Mouse (Mus musculus) cerebellum, postnatal 4 days (tissue): Measurements from ENCODE around the gene Myo1h.

Experiments used
- DNase-seq, 2 experiments: peaks; one replicate each; pipeline ENCODE4 v3.0.0; 2022; ENCODE audit warnings: low spot score in 2 of 2, mixed read lengths in 1 of 2

The Myo1h gene

DNA sequence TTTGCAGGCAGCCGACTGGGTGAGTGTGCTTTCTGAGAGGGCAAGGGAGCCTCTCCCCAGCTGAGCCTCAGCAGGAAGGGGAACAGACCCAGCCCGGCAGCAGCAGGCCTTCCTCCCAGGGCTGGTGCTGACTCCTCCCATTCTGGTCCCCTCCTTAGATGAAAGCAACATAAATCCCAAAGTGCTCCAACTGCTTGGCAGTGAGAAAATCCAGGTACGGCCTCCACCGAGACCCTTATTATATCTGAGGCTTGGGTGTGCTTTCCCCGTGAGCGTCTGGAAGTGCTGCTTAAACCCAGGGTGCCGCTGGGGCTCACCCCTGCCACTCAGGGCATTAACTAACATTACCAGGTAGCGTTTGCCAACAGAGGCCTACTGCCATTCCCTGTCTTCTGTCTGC lies 70.6 kb downstream of the Myo1h start:
- DNase-seq, result no peak

DNA sequence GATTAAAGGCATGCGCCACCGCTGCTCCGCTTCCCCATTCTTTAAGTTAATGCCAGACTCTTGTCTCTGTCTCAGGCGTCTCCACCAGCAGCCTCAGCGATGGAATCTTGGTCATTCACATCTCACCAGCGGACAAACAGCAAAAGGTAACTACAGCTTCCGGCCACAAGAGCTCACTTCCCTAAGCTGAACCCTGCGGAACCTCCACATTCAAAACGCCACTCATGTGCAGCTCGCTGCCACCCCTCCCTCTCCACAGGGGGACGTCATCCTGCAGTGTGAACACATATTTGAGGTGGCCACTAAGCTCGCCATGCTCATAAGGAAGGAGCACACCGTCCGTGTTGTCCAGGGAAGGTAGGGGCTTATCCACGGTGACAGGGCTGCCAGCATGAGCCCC lies 72.0 kb downstream of the Myo1h start:
- DNase-seq, result no peak

DNA sequence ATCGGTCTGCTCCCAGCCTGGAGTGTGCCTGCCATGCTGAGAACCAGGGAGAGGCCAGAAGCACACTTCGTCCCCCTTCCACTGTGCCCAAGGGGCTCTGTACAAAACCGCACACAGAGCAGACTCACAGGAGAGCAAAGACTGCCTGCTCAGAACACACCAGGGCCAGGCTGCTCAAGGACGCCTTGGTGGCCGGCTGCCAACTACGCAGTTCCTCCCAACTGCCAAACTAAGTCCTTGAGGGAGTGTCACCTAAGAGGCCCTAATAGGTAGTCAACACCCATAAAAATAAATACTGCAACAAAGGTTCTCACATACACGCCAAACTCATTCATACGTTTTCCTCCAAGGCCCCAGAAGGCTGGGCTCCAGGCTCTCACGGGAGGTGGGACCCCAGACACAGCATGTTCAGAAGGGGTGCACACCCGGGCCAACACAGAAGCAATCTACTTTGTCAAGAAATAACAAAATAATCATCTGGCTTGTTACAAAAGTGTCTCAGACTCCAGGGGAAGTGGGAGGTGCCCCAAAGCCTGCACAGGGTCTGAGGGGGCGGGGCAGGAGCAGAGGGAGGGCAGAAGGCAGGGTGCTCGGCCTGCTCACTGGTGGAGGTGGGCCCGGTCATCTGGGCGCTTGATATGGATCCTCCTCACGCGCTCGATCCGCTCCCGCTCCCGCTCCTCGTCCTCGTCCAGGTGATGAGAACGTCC lies 76.2 kb downstream of the Myo1h start:
- DNase-seq, result no peak

DNA sequence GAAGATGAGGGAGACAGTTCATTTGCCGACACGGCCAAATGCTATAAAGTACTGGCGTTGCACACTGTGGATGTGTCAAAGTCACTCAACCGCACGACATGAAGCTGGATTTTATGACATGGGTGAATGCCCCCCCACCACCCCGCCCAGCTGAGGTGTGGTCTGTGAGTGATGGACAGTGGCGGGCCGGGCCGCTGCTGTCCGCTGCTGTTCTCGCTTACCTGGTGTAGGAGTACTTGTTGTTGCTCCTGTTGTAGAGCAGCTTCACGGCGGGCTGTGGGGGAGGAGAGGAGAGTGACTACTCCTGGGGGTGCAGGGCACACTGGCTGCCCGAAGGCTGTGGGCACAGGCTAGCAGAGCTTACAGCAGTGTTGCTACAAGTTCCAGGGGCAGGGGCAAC lies 79.2 kb downstream of the Myo1h start:
- DNase-seq, result no peak

DNA sequence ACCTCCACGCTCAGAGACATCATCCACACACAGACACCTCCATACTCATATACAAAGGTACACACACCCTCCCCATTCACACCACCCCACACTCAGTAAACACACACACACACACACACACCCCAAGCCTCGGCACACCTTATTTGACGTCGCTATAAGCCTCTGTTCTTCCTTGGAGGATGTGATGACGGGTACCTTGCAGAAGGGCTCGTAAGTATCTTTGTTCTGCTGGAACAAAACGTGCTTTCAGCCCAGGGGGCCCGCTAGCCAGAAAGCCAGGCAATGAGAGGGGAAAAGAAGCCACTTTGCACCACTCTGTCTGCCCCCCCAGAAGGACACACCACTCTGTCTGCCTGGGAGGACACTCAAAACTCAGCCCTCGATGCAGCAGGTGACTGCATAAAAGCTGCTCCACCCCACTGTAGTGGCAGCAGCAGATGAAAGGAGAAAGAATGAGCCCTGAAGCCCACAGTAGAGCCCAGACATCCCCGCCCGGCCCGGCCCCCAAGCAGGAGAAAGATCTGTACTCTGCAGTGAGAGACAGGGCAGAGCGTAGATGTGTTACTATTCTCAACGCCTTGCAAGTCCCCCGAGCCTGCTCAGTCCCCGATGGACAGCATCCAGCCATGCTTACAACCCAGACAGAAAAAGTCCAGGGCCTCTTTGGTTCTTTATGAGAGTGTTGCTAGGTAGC lies 80.0 kb downstream of the Myo1h start:
- no peak for DNase-seq

DNA sequence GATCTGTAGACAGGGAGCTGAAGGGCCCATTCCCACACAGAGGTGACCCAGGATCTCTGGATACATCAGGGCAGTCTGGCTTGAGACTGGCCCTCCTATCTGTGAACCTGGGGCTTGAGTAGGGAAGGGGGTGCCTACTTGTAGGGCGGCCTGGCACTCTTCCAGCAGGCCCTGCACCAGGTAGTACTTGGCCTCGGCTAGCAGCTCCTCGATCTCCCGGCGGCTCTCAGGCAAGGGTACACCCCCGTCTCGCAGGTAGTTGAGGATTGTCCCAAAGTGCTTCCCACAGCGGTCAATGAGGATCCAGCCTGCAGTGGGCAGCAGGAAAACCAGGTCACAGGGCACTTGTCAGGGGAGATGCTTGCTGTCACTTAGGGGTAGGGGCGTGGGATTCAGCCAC lies 81.0 kb downstream of the Myo1h start:
- no peak for DNase-seq

DNA sequence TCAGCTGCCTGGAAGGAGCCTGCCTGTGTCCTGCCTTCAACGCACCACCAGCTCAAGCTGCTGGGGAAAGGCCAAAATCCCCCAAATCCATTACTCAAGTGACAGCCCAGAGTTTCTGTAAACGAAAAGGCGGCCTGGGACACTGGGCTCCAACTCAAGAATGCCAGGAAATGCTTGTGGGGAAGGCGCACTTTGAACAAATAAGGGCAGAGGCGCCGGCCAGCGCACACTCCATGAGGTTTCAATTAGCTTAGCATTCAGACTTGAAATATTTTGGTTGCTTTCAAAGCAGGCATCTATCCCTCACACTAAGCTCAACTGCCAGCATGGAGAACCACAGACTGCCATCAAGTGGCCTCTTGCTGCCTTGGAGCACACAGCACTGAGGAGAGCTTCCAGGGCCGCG lies 81.4 kb downstream of the Myo1h start:
- no peak for DNase-seq

DNA sequence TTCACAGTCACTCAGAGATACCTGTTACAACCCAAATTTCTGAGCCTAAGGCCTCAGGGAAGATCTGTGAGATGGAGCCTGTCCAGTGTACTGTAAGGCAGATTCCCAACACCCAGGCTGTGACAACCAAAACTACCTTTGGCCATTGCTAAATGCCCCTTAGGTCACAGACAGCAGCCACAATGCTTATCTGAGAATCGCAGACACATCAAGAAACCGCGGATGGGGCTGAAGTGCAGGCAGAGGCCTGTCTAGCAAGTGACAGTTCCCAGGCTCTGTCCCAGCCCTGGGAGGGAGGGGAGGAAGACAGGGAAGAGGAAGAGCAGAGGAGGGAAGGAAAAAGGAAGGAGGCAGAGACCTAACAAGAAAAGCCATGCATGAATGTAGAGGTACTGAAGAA lies 82.4 kb downstream of the Myo1h start:
- DNase-seq, result no peak

DNA sequence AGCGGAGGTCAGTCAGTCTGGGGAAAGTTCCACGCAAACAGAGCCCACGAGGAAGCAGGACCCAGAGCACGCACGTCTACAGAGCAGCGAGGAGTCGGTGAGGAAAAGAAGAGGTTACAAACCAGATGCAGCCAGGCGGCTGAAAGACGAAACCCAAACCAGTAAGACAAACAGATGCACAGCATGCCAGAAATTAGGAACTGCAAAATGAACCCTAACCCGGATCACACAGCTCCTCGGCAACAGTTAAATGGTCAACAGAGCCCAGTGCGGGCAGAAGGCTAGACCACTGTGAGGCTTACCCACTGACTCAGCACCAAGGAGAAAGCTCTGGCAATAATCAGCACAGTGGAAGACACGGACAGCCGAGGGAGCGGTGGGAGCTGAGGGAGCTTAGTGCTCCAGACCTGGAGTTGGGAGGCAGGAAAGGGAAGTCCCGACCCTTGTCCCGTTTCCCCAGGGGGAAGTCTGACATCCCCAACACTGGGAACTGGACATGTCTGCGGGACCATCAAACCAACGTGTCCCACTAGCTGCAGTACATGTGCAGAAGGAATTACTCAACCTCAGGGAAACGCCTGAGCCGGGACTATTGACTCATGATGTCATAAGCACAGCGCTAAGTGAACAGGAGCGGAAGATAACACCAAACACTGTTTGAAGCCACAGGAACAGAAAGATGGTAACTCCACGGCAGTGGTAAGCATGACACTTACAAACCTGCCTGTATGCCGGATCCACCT lies 82.9 kb downstream of the Myo1h start:
- DNase-seq, result no peak

DNA sequence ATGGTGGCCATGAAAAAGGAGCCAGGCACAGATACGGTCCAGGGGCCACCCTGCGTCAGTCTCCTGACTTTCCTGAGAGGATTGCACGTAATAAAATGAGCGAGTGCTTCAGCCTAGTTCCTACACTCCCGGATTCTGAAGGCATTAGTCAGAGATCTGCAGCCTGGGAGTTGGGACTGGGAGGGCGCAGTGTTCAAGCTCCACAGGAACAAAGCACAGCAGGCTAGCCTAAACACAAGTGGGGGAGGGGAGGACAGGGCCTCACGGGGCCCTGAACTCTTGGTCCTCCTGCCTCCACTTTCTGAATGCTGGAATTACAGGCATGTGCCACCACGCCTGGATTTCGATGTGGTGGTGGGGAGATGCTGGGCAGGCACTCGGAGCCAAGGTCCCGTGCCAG lies 83.6 kb downstream of the Myo1h start:
- no peak for DNase-seq

DNA sequence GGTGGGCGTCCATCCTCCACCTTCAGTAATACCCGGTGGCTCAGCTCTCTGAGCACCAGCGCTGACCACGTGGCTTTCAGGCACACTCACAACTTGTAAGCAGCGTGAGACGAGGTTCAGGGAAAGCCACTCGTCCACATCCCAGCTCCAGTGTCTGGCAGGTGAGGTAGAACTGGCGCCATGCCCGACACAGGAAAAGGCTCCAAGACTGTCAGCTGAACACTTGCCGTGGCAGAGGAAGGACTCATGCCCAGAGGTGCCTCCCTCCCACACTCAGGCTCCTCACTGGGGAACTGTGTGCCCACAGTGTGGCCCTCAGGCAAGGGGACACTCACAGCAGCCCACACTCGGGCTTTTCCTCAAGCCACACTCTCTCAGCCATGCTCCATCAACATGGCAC lies 84.2 kb downstream of the Myo1h start:
- DNase-seq, result no peak

DNA sequence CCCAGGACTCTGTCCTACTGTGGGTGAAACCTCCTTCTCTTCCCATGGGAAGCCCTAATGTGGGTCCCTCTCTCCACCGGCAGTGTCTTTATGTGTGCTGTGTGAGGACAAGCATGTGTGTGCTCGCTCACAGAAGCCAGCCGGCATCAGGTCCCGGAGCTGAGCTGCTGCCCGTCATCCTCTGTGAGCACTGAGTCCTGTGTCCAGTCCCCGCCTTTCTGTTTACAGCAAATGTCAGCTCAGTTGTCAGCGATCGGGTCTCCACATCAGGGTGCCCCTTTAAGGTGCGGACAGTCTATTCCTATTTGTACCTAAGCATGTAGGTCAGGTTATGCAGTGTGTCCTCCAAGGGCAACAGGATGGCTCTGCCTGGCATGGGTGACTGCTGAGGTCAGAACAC lies 84.6 kb downstream of the Myo1h start:
- DNase-seq, result no peak

DNA sequence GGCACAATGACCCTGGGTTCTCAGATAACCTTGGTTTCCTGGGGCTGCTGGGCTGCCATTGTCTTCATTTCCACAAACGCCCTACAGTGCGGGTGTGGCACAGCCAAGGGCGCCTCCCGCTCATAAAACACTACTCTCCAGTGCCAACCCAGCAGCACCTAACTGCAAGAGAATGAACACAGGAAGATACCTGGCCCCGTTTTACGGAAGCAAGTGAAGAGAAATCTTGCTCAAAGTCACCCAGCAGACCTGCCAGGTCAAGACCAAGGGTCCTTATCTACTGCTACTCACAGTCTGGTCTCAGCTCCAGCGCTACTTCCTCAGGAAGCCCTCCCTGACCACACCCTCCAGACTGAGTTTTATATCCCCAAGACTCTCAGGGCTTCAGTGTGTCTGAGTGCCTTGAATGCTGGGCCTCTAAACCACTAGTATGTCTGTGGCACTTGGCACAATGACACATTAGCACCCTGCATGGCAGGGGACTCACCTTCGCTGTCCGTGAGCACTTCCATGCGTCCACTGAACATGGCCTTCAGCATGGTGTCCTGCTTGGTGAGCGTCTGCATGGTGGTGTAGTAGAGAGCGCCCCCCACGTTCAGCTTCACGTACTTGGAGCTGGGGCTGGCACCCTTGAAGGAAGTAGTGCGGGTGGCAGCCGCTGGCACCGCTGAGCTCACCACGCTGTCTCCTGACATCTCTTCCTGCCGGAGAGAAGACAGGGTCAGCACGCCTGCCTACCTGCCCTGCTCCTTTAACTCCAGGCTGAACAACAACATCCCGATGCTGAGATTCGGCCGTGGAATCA lies 85.6 kb downstream of the Myo1h start:
- DNase-seq, result no peak

DNA sequence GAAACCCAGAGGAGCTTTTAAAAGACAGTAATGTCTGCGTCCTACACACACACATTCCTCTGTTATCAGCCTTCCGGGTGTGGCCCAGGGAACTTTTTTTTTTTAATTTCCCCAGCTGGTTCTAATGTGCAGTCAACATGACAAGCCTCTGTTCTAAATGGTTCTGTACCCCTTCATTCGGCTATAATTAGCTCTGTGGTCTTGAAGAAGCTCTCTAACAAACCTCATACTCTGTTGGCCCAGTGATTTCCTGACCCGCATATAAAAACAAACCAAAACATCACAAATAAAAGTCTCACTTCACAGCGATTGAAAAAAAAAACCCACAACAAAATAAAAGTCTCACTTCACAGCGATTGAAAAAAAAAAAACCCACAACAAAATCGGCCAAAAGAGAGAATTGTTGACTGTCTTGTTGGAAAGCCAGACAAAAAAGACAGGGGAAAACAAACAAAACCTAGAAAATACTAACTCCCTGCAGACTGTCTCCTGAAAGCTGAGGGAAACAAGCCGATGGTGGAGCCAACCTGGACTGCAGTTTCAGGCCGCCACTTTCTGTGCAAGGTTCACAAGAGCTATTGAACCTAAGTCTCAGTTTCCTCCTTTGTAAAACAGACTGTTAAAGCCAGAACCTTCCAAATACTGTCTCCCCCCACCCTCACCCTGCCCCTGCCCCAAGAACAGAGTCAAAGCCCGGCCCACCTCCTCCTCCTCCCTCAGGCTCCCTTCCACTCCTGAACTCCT lies 89.4 kb downstream of the Myo1h start:
- no peak for DNase-seq

DNA sequence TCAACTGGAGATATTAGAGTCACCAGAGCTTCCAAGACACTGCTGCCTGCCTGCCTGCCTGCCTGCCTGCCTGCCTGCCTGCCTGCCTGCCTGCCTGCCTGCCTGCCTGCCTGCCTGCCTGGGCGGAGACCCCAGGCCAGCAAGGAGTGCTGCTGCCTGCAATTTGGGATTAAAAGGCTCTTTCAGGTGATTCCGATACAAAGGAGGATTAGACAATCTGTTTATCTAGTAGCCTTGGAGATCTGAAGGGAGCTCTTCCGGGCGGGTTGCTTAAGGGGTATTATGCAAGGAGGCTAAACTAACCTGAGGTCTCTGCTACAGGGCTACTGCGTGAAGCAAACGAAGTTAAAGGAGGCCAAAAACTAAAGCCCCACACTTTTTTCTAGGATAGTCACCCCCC lies 90.0 kb downstream of the Myo1h start:
- no peak for DNase-seq

DNA sequence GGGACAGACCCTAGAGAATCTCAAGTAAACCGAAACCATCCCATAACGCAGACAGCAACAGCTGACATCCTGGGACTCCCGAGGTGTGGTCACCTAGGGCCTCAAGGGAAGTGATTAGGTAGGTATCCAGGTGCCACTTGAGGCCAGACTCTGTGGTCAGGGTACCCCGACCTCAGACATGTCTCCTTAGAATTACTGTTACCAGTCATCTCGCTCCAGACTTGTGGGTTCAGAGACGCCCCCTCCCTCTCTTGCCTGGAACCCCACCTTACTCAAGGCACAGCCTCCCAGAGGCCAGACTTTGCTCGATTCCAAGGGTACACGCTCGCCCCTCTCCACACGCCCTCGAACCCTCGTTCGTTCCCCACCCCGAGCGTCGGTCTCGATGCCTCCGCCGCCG lies 90.8 kb downstream of the Myo1h start:
- no peak for DNase-seq

DNA sequence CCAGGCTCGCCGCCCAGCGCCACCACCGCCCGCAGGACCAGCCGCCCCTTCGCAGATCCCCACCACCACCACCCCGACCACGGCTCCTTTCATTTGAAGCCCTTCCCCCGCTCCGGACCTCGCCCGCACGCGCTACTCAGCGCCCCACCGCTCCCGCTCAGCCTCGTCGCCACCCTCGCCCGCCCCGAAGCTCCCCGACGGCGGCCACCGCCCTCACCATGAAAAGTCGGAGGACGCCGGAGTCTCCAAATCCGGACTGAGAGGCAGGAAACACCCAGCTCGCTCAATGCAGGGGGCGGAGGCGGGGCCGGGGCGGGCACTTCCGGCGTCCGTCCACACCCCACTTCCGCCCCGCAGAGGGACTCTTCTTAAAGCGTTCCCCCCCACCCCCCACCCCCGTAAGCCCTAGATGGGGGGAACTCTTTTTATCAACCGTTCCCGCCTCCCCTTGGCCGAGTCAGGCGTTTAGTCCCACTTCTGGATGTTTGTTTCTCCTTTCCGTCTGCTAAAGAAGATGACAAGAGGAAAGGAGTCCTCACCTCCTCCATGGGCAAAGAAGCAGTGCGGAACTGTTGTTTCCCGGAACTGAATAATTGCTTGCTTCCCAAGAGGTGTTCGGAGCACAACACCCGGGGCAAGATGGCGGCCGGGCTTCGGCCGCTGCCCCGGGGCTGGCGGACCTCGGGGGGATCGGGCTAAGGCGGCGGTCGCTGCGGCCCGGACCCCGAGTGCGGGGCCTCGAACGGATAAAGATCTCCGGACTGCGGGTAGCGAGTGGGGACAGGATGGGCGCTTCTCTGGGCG lies 91.4 kb downstream of the Myo1h start, which contains the start of the genes Kctd10 and Ube3b:
Gene Kctd10, minus strand, starts transcription at position 300 of the 804 bp plus-strand sequence.
Gene Ube3b, plus strand, starts transcription at position 399 of the 804 bp plus-strand sequence.
- peak; percentile 54 to 83 for DNase-seq

DNA sequence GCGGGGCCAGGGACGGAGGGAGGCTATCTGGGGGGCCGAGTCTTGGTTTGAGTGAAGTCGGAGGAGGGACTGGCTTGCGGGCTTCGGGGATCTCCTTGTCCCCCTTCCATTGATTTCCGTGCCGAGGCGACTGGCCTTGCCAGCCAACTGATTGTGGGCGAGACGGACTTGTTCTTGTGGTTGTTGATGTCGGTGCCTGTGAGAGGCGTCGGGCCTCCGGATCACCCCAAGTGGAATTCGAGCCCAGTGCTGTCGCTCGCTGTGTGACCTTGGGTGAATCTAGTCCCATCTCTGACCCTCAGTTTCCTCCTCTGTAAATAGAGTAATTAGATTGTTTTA lies 92.0 kb downstream of the Myo1h start:
- no peak for DNase-seq

DNA sequence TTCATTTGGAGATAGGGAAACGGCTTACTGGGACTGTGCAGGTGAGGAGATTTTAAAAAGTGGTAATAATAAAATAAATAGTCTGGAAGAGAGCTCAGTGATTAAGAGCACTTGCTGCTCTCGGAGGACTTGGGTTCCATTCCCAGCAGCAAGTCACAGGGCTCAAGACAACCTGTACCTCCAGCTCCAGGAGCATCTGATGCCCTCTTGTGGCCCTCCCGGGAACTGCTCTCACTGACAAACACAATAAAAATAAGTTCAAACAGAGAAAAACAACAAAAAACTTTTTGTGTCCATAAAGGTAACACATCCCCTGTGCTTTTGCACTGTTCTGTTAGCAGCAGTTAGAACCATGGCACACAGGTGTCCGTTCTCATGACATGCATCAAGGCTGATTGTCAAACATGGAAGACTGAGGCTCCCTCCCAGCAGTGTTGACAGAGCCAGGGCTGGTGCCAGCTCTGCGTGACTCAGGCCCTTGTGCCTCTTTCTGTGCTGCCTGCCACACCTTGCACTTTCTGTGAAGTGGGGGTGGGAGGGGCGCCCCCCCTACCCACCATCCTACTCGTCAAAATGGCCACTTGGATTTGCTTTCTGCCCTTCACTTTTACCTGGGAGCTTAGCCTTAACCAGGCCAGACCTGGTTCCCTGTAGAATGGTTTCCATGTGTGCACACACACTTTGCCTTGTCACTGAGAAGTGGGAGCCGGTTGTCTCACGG lies 94.4 kb downstream of the Myo1h start:
- peak in 1 of 2 experiments; percentile 37 for DNase-seq

DNA sequence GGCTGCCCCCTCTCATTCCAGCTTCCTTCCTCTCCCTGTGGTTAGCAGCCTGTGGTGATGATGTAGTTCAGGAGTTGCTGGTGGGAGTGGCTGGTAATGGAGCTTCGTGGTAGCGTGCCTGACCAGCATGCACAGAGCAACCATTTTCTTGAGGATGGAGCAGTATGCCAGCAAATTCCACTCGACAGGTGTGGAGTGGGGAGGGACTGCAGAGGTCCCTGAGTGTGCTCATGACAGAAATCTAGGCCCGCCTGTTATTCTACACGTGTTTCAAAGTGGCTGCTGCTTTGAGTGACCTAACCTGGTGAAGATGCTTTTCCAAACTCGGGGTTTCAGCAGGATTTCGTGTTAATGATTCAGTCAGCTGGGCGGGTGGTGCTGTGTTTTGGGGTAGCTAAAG lies 95.5 kb downstream of the Myo1h start:
- no peak for DNase-seq
